Mouse (Mus musculus) cerebellum, adult 2 months (tissue): ENCODE data around the gene Foxp1.

Source experiments
- CTCF ChIP-seq: fragments of 200-500 bp; IDR thresholded peaks from 2 replicates; pipeline ENCODE4 v1.5.1; 2011; ENCODE audit warnings: low read depth, mild to moderate bottlenecking, control low read depth, low read length, moderate library complexity, borderline replicate concordance; ENCODE audit not compliant: insufficient read depth
- POLR2A ChIP-seq: fragments of 200-500 bp; IDR thresholded peaks from 2 replicates; pipeline ENCODE4 v1.6.1; 2011; ENCODE audit warnings: low read length, control low read depth, borderline replicate concordance; ENCODE audit not compliant: insufficient read depth

- TF ChIP-seq CTCF (no peak), POLR2A (no peak)
These were observed 10.7 kb downstream of the Foxp1 start for GRCm38 (mm10) chr6:99511862-99512261.
